Mouse (Mus musculus) frontal cortex, postnatal 36 days (tissue): Measurements from ENCODE around the gene Samd10.

Experiments used
- DNase-seq, 2 experiments: peaks; one replicate each; pipeline ENCODE4 v3.0.0; 2022; ENCODE audit warnings: low spot score in 2 of 2

The Samd10 gene

GRCm38 (mm10) chr2:181577126-181577525, 21.9 kb downstream of the Samd10 start:
- DNase-seq = no peak

- DNase-seq = no peak
Measured at GRCm38 (mm10) chr2:181576613-181577012, 22.4 kb downstream of the Samd10 start.

GRCm38 (mm10) chr2:181574921-181575545, 24.0 kb downstream of the Samd10 start:
- no peak for DNase-seq

GRCm38 (mm10) chr2:181573961-181574360, 25.1 kb downstream of the Samd10 start:
- no peak for DNase-seq

- no peak for DNase-seq
Measured at GRCm38 (mm10) chr2:181572921-181573920, 25.8 kb downstream of the Samd10 start.

GRCm38 (mm10) chr2:181571941-181572670, 26.9 kb downstream of the Samd10 start:
- DNase-seq = no peak

GRCm38 (mm10) chr2:181570921-181571595, 28.0 kb downstream of the Samd10 start:
- DNase-seq = no peak

- no peak for DNase-seq
Measured at GRCm38 (mm10) chr2:181570375-181570774, 28.6 kb downstream of the Samd10 start.

GRCm38 (mm10) chr2:181569856-181570255, 29.2 kb downstream of the Samd10 start:
- DNase-seq = no peak

GRCm38 (mm10) chr2:181568272-181569008, 30.6 kb downstream of the Samd10 start:
- no peak for DNase-seq

- no peak for DNase-seq
Measured at GRCm38 (mm10) chr2:181567338-181567737, 31.7 kb downstream of the Samd10 start.

GRCm38 (mm10) chr2:181553772-181554171, 45.2 kb downstream of the Samd10 start:
- DNase-seq = no peak

GRCm38 (mm10) chr2:181550233-181550632, 48.8 kb downstream of the Samd10 start:
- DNase-seq = no peak

- no peak for DNase-seq
Measured at GRCm38 (mm10) chr2:181548682-181549081, 50.3 kb downstream of the Samd10 start.

GRCm38 (mm10) chr2:181548227-181548626, 50.8 kb downstream of the Samd10 start:
- no peak for DNase-seq

GRCm38 (mm10) chr2:181546142-181546541, 52.9 kb downstream of the Samd10 start:
- DNase-seq = no peak
